Mouse (Mus musculus): ENCODE results near the gene Pmepa1. TPM values are rescaled to one million over a fixed set of nuclear protein-coding genes. Genes with fewer than 3 reads are reported as not detected.
A peak's percentile ranks its signal among the peaks of the same experiment; 100 is the strongest.

Gene Pmepa1
- polyA plus RNA-seq, 1 experiment from 2014 or later = 1.9 TPM

GRCm38 (mm10) chr2:173247197-173247596 is 29.1 kb downstream of the Pmepa1 start:
- Histone ChIP-seq H3K27ac (peak overlapping the region; percentile 30; the same call in 1 of the 2 replicates), H3K4me1 (peaks cover 70% of the 10 kb centered on the region), H3K36me3 (no peaks in the 10 kb centered on the region), H3K9me3 (no peaks in the 10 kb centered on the region), H3K27me3 (ENCODE audit: insufficient read depth, poor library complexity, severe bottlenecking) (peaks cover 35% of the 10 kb centered on the region), H3K4me3 (no peak overlapping the region)
- DNase-seq (ENCODE audit: low spot score) = no peak
- WGBS = 14% methylated on average over 2 of the region's 2 CpGs

- WGBS = 55% methylated on average over 8 of the region's 8 CpGs
- H3K36me3 ChIP-seq = no peaks in the 10 kb centered on the region
- H3K9me3 ChIP-seq = no peaks in the 10 kb centered on the region
- H3K4me3 ChIP-seq = no peak overlapping the region
- peaks cover 34% of the 10 kb centered on the region for H3K27me3 ChIP-seq (ENCODE audit: insufficient read depth, poor library complexity, severe bottlenecking)
- DNase-seq (ENCODE audit: low spot score) = no peak
- H3K4me1 ChIP-seq = peaks cover 64% of the 10 kb centered on the region
- H3K27ac ChIP-seq = peak overlapping the region; percentile 30; the same call in 1 of the 2 replicates
These were observed 29.6 kb downstream of the Pmepa1 start for GRCm38 (mm10) chr2:173246688-173247087.

GRCm38 (mm10) chr2:173245258-173245657 is 31.1 kb downstream of the Pmepa1 start:
- H3K27me3 ChIP-seq (ENCODE audit: insufficient read depth, poor library complexity, severe bottlenecking) = peaks cover 44% of the 10 kb centered on the region
- H3K9me3 ChIP-seq = no peaks in the 10 kb centered on the region
- H3K36me3 ChIP-seq = no peaks in the 10 kb centered on the region
- DNase-seq (ENCODE audit: low spot score) = no peak
- no peak overlapping the region for H3K4me3 ChIP-seq
- H3K4me1 ChIP-seq = peaks cover 61% of the 10 kb centered on the region
- 71% methylated on average over 20 of the region's 20 CpGs for WGBS
- H3K27ac ChIP-seq = no peak overlapping the region

- Histone ChIP-seq H3K27me3 (ENCODE audit: insufficient read depth, poor library complexity, severe bottlenecking) (peaks cover 44% of the 10 kb centered on the region), H3K4me1 (peaks cover 52% of the 10 kb centered on the region), H3K36me3 (no peaks in the 10 kb centered on the region), H3K27ac (no peak overlapping the region), H3K9me3 (no peaks in the 10 kb centered on the region), H3K4me3 (no peak overlapping the region)
- DNase-seq (ENCODE audit: low spot score) = no peak
- WGBS = 56% methylated on average over 3 of the region's 3 CpGs
These were observed 32.2 kb downstream of the Pmepa1 start for GRCm38 (mm10) chr2:173244108-173244507.

- Histone ChIP-seq H3K9me3 (no peaks in the 10 kb centered on the region), H3K4me3 (no peak overlapping the region), H3K4me1 (peaks cover 55% of the 10 kb centered on the region), H3K36me3 (no peaks in the 10 kb centered on the region), H3K27ac (no peak overlapping the region), H3K27me3 (ENCODE audit: insufficient read depth, poor library complexity, severe bottlenecking) (peaks cover 40% of the 10 kb centered on the region)
- WGBS = 75% methylated on average over 9 of the region's 9 CpGs
- no peak for DNase-seq (ENCODE audit: low spot score)
These were observed 32.7 kb downstream of the Pmepa1 start for GRCm38 (mm10) chr2:173243616-173244015.

GRCm38 (mm10) chr2:173242874-173243273 is 33.5 kb downstream of the Pmepa1 start:
- no peak for DNase-seq (ENCODE audit: low spot score)
- peaks cover 59% of the 10 kb centered on the region for H3K4me1 ChIP-seq
- peaks cover 32% of the 10 kb centered on the region for H3K27me3 ChIP-seq (ENCODE audit: insufficient read depth, poor library complexity, severe bottlenecking)
- H3K36me3 ChIP-seq = no peaks in the 10 kb centered on the region
- H3K4me3 ChIP-seq = no peak overlapping the region
- H3K27ac ChIP-seq = peak overlapping the region; percentile 5; the same call in 1 of the 2 replicates
- 24% methylated on average over 12 of the region's 12 CpGs for WGBS
- no peaks in the 10 kb centered on the region for H3K9me3 ChIP-seq

GRCm38 (mm10) chr2:173240738-173241137 is 35.6 kb downstream of the Pmepa1 start:
- Histone ChIP-seq H3K4me3 (no peak overlapping the region), H3K4me1 (peaks cover 54% of the 10 kb centered on the region), H3K36me3 (no peaks in the 10 kb centered on the region), H3K27me3 (ENCODE audit: insufficient read depth, poor library complexity, severe bottlenecking) (0 out of 2 replicates have a peak, but pooled peaks cover 13% of the 10 kb centered on the region), H3K27ac (no peak overlapping the region), H3K9me3 (no peaks in the 10 kb centered on the region)
- WGBS = 39% methylated on average over 9 of the region's 9 CpGs
- DNase-seq (ENCODE audit: low spot score) = no peak

GRCm38 (mm10) chr2:173238522-173238921 is 37.8 kb downstream of the Pmepa1 start:
- Histone ChIP-seq H3K36me3 (no peaks in the 10 kb centered on the region), H3K9me3 (no peaks in the 10 kb centered on the region), H3K27ac (0 out of 2 replicates have a peak overlapping the region, but pooled peaks have one; percentile 36), H3K4me1 (peaks cover 70% of the 10 kb centered on the region), H3K27me3 (ENCODE audit: insufficient read depth, poor library complexity, severe bottlenecking) (peaks cover 19% of the 10 kb centered on the region; the same call in 1 of the 2 replicates), H3K4me3 (no peak overlapping the region)
- WGBS = 22% methylated on average over 14 of the region's 14 CpGs
- DNase-seq (ENCODE audit: low spot score) = no peak

GRCm38 (mm10) chr2:173235435-173236332 is 40.6 kb downstream of the Pmepa1 start:
- H3K27ac ChIP-seq = peak overlapping the region; percentile 31; the same call in 1 of the 2 replicates
- WGBS = 52% methylated on average over 8 of the region's 8 CpGs
- peaks cover 52% of the 10 kb centered on the region for H3K4me1 ChIP-seq
- H3K4me3 ChIP-seq = no peak overlapping the region
- H3K36me3 ChIP-seq = peaks cover 27% of the 10 kb centered on the region
- DNase-seq (ENCODE audit: low spot score) = no peak
- H3K27me3 ChIP-seq (ENCODE audit: insufficient read depth, poor library complexity, severe bottlenecking) = peaks cover 19% of the 10 kb centered on the region
- H3K9me3 ChIP-seq = no peaks in the 10 kb centered on the region

GRCm38 (mm10) chr2:173232766-173233099 is 43.6 kb downstream of the Pmepa1 start:
- 89% methylated on average over 8 of the region's 8 CpGs for WGBS
- H3K27ac ChIP-seq = no peak overlapping the region
- H3K9me3 ChIP-seq = no peaks in the 10 kb centered on the region
- peaks cover 45% of the 10 kb centered on the region for H3K4me1 ChIP-seq
- no peak overlapping the region for H3K4me3 ChIP-seq
- peaks cover 18% of the 10 kb centered on the region for H3K27me3 ChIP-seq (ENCODE audit: insufficient read depth, poor library complexity, severe bottlenecking)
- no peak for DNase-seq (ENCODE audit: low spot score)
- H3K36me3 ChIP-seq = peaks cover 41% of the 10 kb centered on the region

- peaks cover 44% of the 10 kb centered on the region for H3K36me3 ChIP-seq
- no peak for DNase-seq (ENCODE audit: low spot score)
- peaks cover 45% of the 10 kb centered on the region for H3K4me1 ChIP-seq
- no peak overlapping the region for H3K27ac ChIP-seq
- no peaks in the 10 kb centered on the region for H3K9me3 ChIP-seq
- whole genome bisulfite sequencing = 84% methylated on average over 22 of the region's 22 CpGs
- peaks cover 18% of the 10 kb centered on the region for H3K27me3 ChIP-seq (ENCODE audit: insufficient read depth, poor library complexity, severe bottlenecking)
- no peak overlapping the region for H3K4me3 ChIP-seq
These were observed 44.1 kb downstream of the Pmepa1 start for GRCm38 (mm10) chr2:173232065-173232765.

- peaks cover 20% of the 10 kb centered on the region for H3K4me1 ChIP-seq
- H3K4me3 ChIP-seq = no peak overlapping the region
- peaks cover 28% of the 10 kb centered on the region for H3K27me3 ChIP-seq (ENCODE audit: insufficient read depth, poor library complexity, severe bottlenecking)
- no peaks in the 10 kb centered on the region for H3K9me3 ChIP-seq
- 0 out of 2 replicates have a peak overlapping the region, but pooled peaks have one; percentile 5 for H3K27ac ChIP-seq
- peak; percentile 90 for DNase-seq (ENCODE audit: low spot score)
- WGBS = 7% methylated on average over 10 of the region's 10 CpGs
- peaks cover 50% of the 10 kb centered on the region for H3K36me3 ChIP-seq
These were observed 46.6 kb downstream of the Pmepa1 start for GRCm38 (mm10) chr2:173229578-173230224.
